Mouse (Mus musculus): Measurements from ENCODE around the gene Naa16.
A peak's percentile ranks its signal among the peaks of the same experiment; 100 is the strongest.

Gene Naa16

GRCm38 (mm10) chr14:79327033-79327432 lies 63.5 kb downstream of the Naa16 start:
- peak; percentile 28 for DNase-seq

- DNase-seq = no peak
Measured at GRCm38 (mm10) chr14:79324112-79324840, 66.3 kb downstream of the Naa16 start.

DNA sequence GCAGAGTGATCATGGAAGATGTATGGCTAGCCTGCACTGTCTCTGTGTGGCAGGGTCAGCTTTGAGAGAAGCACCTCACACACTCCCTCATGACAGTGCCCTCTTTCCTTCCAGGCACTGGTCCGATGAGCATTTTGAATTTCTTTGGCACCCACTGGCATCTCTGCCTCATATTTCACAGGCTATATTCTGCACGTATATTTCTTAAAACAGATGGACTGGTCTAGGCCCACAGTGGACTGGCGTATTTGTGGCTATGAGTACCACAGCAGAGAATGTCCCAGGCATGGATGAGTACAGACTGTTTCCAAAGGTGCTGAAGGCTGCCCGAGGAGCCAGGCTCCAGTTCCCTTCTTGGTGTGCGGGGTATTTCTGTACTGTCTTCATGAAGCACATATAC lies 68.7 kb downstream of the Naa16 start:
- DNase-seq = no peak

- no peak for DNase-seq
Measured at GRCm38 (mm10) chr14:79321152-79321551, 69.4 kb downstream of the Naa16 start.

GRCm38 (mm10) chr14:79317602-79318001 lies 73.0 kb downstream of the Naa16 start:
- no peak for DNase-seq

DNA sequence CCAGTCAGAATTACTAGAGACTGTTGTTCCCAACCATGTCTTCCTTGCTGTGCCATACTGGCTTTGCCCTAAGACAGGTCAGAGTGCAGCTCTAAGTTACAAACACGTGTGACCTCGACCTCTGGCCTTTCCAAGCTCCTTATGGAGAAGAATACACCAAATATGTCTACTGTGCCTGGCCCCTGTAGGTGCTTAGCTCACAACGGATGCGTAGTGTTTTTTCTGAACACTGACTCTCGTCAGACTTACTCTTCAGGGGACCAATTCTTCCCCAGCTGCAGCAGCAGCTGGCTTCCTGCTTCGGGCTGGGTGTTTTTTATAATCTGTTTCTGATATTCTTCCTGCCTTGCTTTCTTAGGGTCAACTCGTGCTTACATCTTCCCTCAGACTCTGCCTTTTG lies 74.7 kb downstream of the Naa16 start:
- no peak for DNase-seq

DNA sequence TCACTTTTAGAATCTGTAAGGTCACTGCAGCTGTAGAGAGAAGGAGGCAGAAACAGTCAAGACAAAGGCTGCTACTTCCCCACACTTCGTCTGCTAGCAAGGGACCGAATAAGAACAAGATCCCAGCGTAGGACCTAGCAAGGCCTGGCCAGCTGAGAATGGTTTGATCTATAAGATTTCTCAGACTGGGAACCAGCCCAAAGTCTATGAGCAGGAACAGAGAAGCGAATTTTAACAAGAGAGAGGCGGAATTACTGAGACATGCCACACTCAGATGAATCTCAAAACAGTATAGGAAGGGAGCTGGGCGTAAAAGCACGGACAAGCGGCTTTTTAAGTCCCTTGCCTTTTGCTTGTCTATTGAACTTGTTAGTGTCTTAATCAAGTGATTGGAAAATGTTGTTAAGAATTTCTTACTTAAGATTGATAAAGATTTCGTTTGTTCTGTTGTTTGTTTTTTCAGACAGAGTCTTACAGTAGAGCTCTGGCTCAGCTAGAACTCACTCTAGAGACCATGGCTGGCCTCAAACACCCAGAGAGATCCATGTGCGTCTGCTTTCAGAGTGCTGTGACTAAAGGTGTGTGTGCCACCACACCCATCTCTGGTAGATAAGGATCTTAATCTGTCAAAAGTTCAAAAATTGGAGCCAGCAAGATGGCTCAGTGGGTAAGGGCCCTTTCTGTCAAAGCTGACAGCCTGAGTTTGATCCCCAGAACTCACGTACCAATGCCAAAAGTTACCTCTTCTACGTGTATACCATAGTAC lies 76.2 kb downstream of the Naa16 start:
- DNase-seq = no peak

DNA sequence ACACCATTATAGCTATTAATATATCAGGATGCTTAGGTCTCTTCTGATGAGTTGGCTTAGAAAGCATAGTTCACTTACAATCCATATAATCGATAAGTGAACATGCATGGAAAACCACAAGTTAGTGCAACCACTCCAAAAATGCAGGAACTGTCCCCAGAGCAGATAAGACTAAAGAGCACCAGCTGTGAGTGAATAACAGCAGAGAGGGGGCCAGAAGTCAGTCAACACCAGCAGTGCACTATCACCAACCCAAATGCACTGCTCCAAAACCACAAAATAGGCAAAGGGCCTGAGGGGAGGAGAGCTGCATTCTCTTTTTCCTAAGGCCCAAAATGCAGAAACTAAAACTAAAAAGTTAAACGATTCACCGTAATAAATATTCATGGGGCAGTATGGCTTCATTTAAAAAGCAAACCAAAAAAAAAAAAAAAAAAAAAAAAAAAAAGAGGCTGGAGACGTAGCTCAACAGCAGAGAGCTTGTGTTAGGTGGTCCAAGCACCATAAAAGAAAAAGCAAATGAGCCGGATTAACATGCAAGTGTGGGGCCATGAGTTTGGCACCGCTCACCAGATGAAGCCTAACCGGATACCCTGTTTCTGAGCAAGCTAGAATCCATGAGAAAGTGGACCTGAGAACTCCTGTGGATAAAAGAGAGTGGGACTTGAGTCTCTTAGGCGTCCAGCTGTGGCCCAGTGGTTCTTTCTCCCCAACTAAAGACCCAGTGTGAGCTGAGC lies 77.0 kb downstream of the Naa16 start:
- no peak for DNase-seq

- DNase-seq = no peak
Measured at GRCm38 (mm10) chr14:79312719-79313118, 77.9 kb downstream of the Naa16 start.

- DNase-seq = no peak
Measured at GRCm38 (mm10) chr14:79311918-79312454, 78.6 kb downstream of the Naa16 start.

DNA sequence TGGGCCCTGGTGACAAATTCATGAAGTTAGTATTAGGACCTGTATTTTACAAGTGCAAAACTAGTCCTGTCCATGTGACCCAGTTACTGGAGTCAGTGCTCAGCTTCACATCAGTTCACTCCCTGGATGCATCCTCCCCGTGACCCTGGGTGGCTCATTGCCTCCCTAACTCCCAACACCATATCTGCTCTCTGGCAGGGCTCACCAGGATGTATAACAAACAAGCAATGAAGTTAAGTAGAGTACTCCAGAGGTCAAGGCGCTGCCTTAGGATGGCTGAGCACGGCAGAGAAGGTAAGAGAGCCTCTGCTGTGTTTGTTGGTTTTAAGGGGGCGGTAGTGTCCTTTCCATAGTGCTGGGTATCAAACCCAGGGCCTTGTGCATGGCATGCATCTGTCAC lies 81.5 kb downstream of the Naa16 start:
- no peak for DNase-seq

- DNase-seq = no peak
Measured at GRCm38 (mm10) chr14:79308364-79308763, 82.2 kb downstream of the Naa16 start.

GRCm38 (mm10) chr14:79307908-79308307 lies 82.7 kb downstream of the Naa16 start:
- DNase-seq = no peak

DNA sequence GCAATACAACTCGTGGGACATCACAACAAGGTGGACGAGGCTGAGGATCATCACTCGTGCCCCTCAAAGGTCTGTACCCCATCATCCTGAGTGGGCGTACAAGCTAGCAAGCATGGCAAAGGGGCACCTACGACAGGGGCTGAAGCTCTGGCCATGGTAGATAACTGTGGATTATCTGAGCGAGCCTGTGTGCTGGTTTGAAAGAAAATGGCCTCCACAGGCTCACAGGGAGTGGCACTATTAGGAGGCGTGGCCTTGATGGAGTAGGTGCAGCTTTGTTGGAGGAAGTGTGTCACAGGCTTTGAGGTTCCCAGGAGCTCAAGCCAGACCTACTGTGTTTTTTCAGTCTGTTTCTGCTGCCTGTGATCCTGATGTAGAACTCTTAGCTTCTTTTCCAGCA lies 83.4 kb downstream of the Naa16 start:
- no peak for DNase-seq

GRCm38 (mm10) chr14:79304873-79305464 lies 85.6 kb downstream of the Naa16 start:
- no peak for DNase-seq

DNA sequence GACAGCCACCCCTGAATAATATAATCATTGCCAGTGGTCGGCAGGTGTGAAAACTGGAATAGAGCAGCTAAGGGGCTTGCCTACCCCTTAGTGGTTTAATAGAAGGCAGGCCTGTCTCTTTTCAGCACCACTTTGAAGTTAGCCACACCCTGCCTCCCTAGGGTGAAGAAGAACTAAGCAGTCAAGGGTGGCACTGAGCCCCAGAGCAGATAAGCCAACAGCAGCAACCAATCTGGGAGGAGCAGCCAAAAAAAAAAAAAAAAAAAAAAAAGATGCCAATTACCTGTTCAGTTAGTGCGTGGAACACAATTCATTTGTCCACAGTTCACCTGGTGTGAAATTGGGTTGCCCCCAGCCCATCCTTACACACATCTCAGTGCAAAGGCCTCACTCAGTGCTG lies 87.4 kb downstream of the Naa16 start:
- DNase-seq = peak; percentile 20

DNA sequence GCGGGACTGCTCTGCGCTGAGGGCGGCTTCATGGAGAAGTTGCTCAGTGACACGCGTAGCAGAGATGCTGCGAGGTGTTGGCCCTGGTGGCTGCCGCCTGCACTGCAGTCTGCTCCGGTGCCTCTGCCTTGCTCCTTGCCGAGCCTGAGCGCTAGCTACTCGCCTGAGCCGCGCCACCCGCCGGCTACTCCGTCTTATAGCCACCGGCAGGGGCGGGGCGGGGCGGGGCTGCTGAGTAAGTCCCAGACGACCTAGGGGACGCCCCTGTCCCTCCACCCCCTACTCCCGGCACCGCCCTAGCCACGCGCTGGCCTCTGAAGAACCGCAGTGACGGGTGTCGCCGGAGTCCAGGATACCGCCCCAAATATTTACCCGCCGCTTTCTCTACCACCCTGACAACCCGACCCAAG lies 89.1 kb downstream of the Naa16 start, which contains the start of gene Rgcc:
Gene Rgcc (minus strand): TSS at position 180 of the 410 bp plus-strand sequence.
- DNase-seq = peak; percentile 95

DNA sequence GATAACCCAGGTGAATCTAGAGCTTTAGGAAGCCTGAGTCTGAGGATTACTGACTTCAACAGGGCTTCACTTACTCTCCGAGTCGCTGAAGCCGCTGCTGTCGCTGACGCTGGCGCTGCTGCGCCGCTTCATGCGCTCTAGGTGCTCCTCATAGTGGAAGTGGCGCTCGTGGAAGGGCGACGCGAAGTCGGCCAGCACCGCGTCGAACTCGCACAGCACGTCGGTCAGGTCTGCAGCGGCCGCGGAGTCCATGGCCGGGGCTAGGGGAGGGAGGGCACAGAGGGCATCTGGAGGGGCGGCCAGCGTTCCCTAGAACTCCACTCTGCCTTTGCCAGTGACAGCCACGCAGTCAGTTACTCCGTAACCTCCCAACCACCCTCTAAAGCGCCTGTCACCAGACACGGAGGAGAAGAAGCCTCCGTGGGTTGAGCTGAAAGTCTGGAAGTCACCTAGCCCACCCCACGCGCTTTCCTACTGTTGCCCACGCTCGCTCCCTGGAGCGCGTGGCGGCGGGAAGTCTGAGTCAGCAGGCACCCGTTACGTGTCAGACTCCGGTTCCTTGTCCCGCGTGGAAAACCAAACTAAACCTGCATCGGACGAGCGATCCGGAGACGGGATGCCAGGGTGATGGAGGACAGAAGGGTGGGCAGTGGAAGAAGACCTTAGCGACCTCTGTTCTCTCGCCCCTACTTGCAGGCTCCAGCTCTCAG lies 89.8 kb downstream of the Naa16 start:
- DNase-seq = peak; percentile 22

GRCm38 (mm10) chr14:79299796-79300195 lies 90.8 kb downstream of the Naa16 start:
- no peak for DNase-seq

DNA sequence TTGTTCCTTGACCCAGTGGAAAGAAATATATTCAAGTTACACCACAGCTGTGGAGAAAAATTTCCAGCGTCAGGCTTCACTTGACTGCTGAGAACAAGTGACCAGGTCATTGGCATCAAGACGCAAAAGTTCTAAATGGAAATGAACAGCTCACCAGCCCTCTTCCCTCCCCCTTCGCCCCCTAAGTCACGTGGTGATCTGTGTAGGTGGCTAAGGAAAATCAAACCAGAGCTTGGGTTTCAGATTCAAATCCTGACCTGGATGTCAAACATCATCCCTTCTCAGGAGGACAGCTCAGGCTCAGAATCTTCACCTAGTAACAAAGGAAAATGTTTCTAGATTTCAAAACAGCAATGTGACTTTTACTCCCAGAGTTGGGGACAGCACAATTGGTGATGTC lies 91.3 kb downstream of the Naa16 start:
- no peak for DNase-seq

GRCm38 (mm10) chr14:79298314-79298992 lies 92.1 kb downstream of the Naa16 start:
- no peak for DNase-seq

- no peak for DNase-seq
Measured at GRCm38 (mm10) chr14:79296836-79297235, 93.7 kb downstream of the Naa16 start.
